Mouse (Mus musculus): ENCODE results near the gene Rps4x. TPM values are rescaled to one million over a fixed set of nuclear protein-coding genes. Genes with fewer than 3 reads are reported as not detected.

Rps4x gene
- polyA plus RNA-seq, 1 experiment from 2014 or later, result 649 TPM

GRCm38 (mm10) chrX:102166986-102167385 lies 22.2 kb downstream of the Rps4x start:
- peaks cover 17% of the 10 kb centered on the region; the same call in 1 of the 2 replicates for H3K27me3 ChIP-seq (replicated peaks)
- H3K36me3 ChIP-seq, result no peaks in the 10 kb centered on the region
- no peak overlapping the region for H3K9ac ChIP-seq
- ATAC-seq, result no peak
- no peak overlapping the region for H3K4me3 ChIP-seq
- H3K27ac ChIP-seq, result no peak overlapping the region
- H3K4me2 ChIP-seq, result no peak overlapping the region
- H3K4me1 ChIP-seq, result peaks cover 9% of the 10 kb centered on the region
- WGBS (ENCODE audit: insufficient replicate concordance), result 51% methylated on average over 6 of the region's 6 CpGs
- H3K9me3 ChIP-seq (replicated peaks), result no peaks in the 10 kb centered on the region

GRCm38 (mm10) chrX:102166521-102166920 lies 22.7 kb downstream of the Rps4x start:
- no peaks in the 10 kb centered on the region for H3K9me3 ChIP-seq (replicated peaks)
- H3K27ac ChIP-seq, result no peak overlapping the region
- H3K27me3 ChIP-seq (replicated peaks), result peaks cover 17% of the 10 kb centered on the region; the same call in 1 of the 2 replicates
- H3K36me3 ChIP-seq, result no peaks in the 10 kb centered on the region
- no peak overlapping the region for H3K4me2 ChIP-seq
- H3K9ac ChIP-seq, result no peak overlapping the region
- H3K4me3 ChIP-seq, result no peak overlapping the region
- WGBS (ENCODE audit: insufficient replicate concordance), result 72% methylated on average over 5 of the region's 5 CpGs
- H3K4me1 ChIP-seq, result peaks cover 9% of the 10 kb centered on the region
- ATAC-seq, result no peak

- Histone ChIP-seq H3K27ac (no peak overlapping the region), H3K4me2 (no peak overlapping the region), H3K9ac (no peak overlapping the region), H3K4me1 (no peaks in the 10 kb centered on the region), H3K36me3 (no peaks in the 10 kb centered on the region), H3K4me3 (no peak overlapping the region), H3K9me3 (replicated peaks) (no peaks in the 10 kb centered on the region), H3K27me3 (replicated peaks) (peaks cover 10% of the 10 kb centered on the region; the same call in 1 of the 2 replicates)
- 64% methylated on average over 4 of the region's 4 CpGs for WGBS (ENCODE audit: insufficient replicate concordance)
- no peak for ATAC-seq
These were observed 25.7 kb downstream of the Rps4x start for GRCm38 (mm10) chrX:102163529-102163928.

- WGBS (ENCODE audit: insufficient replicate concordance), result 36% methylated on average over 2 of the region's 2 CpGs
- Histone ChIP-seq H3K9ac (no peak overlapping the region), H3K36me3 (no peaks in the 10 kb centered on the region), H3K9me3 (replicated peaks) (no peaks in the 10 kb centered on the region), H3K27ac (no peak overlapping the region), H3K4me3 (no peak overlapping the region), H3K4me2 (no peak overlapping the region), H3K27me3 (replicated peaks) (peaks cover 10% of the 10 kb centered on the region; the same call in 1 of the 2 replicates), H3K4me1 (no peaks in the 10 kb centered on the region)
- ATAC-seq, result no peak
These were observed 26.1 kb downstream of the Rps4x start for GRCm38 (mm10) chrX:102163096-102163495.

GRCm38 (mm10) chrX:102160528-102160927 lies 28.7 kb downstream of the Rps4x start:
- H3K9ac ChIP-seq, result no peak overlapping the region
- WGBS (ENCODE audit: insufficient replicate concordance), result 64% methylated on average over 2 of the region's 2 CpGs
- no peaks in the 10 kb centered on the region for H3K9me3 ChIP-seq (replicated peaks)
- no peak for ATAC-seq
- no peak overlapping the region for H3K4me2 ChIP-seq
- H3K27me3 ChIP-seq (replicated peaks), result 0 out of 2 replicates have a peak, but pooled peaks cover 3% of the 10 kb centered on the region
- peaks cover 6% of the 10 kb centered on the region; the same call in 1 of the 2 replicates for H3K4me1 ChIP-seq
- no peak overlapping the region for H3K4me3 ChIP-seq
- H3K27ac ChIP-seq, result no peak overlapping the region
- H3K36me3 ChIP-seq, result no peaks in the 10 kb centered on the region

GRCm38 (mm10) chrX:102159778-102160177 lies 29.4 kb downstream of the Rps4x start:
- Histone ChIP-seq H3K4me2 (no peak overlapping the region), H3K36me3 (no peaks in the 10 kb centered on the region), H3K27me3 (replicated peaks) (0 out of 2 replicates have a peak, but pooled peaks cover 3% of the 10 kb centered on the region), H3K9me3 (replicated peaks) (no peaks in the 10 kb centered on the region), H3K27ac (no peak overlapping the region), H3K4me3 (no peak overlapping the region), H3K4me1 (peaks cover 10% of the 10 kb centered on the region; the same call in 1 of the 2 replicates), H3K9ac (no peak overlapping the region)
- WGBS (ENCODE audit: insufficient replicate concordance), result 41% methylated on average over 2 of the region's 2 CpGs
- no peak for ATAC-seq

GRCm38 (mm10) chrX:102157423-102157791 lies 31.8 kb downstream of the Rps4x start:
- Histone ChIP-seq H3K36me3 (no peaks in the 10 kb centered on the region), H3K9me3 (replicated peaks) (no peaks in the 10 kb centered on the region), H3K4me2 (peak overlapping the region; percentile 64), H3K4me1 (peaks cover 15% of the 10 kb centered on the region; the same call in 1 of the 2 replicates), H3K4me3 (peak overlapping the region; percentile 67), H3K27me3 (replicated peaks) (no peaks in the 10 kb centered on the region), H3K9ac (peak overlapping the region; percentile 53), H3K27ac (peak overlapping the region; percentile 85)
- 34% methylated on average over 5 of the region's 5 CpGs for WGBS (ENCODE audit: insufficient replicate concordance)
- peak; percentile 15; the same call in 1 of the 2 replicates for ATAC-seq

GRCm38 (mm10) chrX:102156618-102157422 lies 32.4 kb downstream of the Rps4x start, which contains the start of gene Ercc6l:
Ercc6l (minus strand) TSS chrX:102157091.
- Histone ChIP-seq H3K27ac (peak within 1 kb of the TSS; percentile 85), H3K4me1 (peaks cover 15% of the 10 kb centered on the region; the same call in 1 of the 2 replicates), H3K9me3 (replicated peaks) (no peaks in the 10 kb centered on the region), H3K4me3 (peak within 1 kb of the TSS; percentile 67), H3K9ac (peak within 1 kb of the TSS; percentile 72), H3K36me3 (peaks cover 5% of the 10 kb centered on the region; the same call in 1 of the 2 replicates), H3K27me3 (replicated peaks) (no peaks in the 10 kb centered on the region), H3K4me2 (peak within 1 kb of the TSS; percentile 64)
- WGBS (ENCODE audit: insufficient replicate concordance), result 7% methylated on average over 42 of the region's 42 CpGs
- ATAC-seq, result peak; percentile 99

- no peak overlapping the region for H3K27ac ChIP-seq
- 84% methylated on average over 1 of the region's 1 CpGs for WGBS (ENCODE audit: insufficient replicate concordance)
- no peak for ATAC-seq
- H3K27me3 ChIP-seq (replicated peaks), result peaks cover 5% of the 10 kb centered on the region; the same call in 1 of the 2 replicates
- H3K9me3 ChIP-seq (replicated peaks), result no peaks in the 10 kb centered on the region
- no peak overlapping the region for H3K9ac ChIP-seq
- H3K36me3 ChIP-seq, result peaks cover 43% of the 10 kb centered on the region
- H3K4me1 ChIP-seq, result no peaks in the 10 kb centered on the region
- no peak overlapping the region for H3K4me3 ChIP-seq
- no peak overlapping the region for H3K4me2 ChIP-seq
These were observed 48.0 kb downstream of the Rps4x start for GRCm38 (mm10) chrX:102141157-102141556.

Other genes with a start within 250 kb of the Rps4x start
- gene Rtl5, start 118.1 kb downstream of the Rps4x start, polyA plus RNA-seq (2016; fragmentation: Nextera tagmentation; extraction: Ambion mirVana), result 0.12 and 0.25 TPM in 2 replicates
- 52.7 and 65.9 TPM in 2 replicates for gene Pin4, start 69.9 kb downstream of the Rps4x start, polyA plus RNA-seq (2016; fragmentation: Nextera tagmentation; extraction: Ambion mirVana)
- 16.1 and 17.0 TPM in 2 replicates for gene Ercc6l, start 32.3 kb downstream of the Rps4x start, polyA plus RNA-seq (2016; fragmentation: Nextera tagmentation; extraction: Ambion mirVana)
- gene Cited1, start 62.8 kb upstream of the Rps4x start, polyA plus RNA-seq (2016; fragmentation: Nextera tagmentation; extraction: Ambion mirVana), result 76.3 and 81.3 TPM in 2 replicates

Data from liver, embryonic 12.5 days (tissue).